Mouse (Mus musculus) layer of hippocampus, adult 2 months (tissue): ENCODE data around the gene Ttc1. TPM values are rescaled to one million over a fixed set of nuclear protein-coding genes. Genes with fewer than 3 reads are reported as not detected.

ENCODE experiments used
- DNase-seq, 2 experiments: peaks; one replicate each; pipeline ENCODE4 v3.0.0; 2022; ENCODE audit warnings: low spot score in 2 of 2
- H3K27ac ChIP-seq: fragments of 200-600 bp; 2 replicates; pipeline ENCODE4 v1.8.1; 2022
- H3K4me3 ChIP-seq: fragments of 200-600 bp; 2 replicates; pipeline ENCODE4 v1.8.1; 2022; ENCODE audit warnings: mild to moderate bottlenecking
- CTCF ChIP-seq: fragments of 200-600 bp; conservative IDR thresholded peaks from 2 replicates; pipeline ENCODE4 v1.8.1; 2022; ENCODE audit warnings: antibody characterized with exemption, mild to moderate bottlenecking, moderate library complexity
- total RNA-seq, 2 experiments: library from RNA; stranded (reverse); gene quantifications; 2 replicates each; pipeline ENCODE4 v1.2.3; 2021

The Ttc1 gene
- total RNA-seq, 2 experiments from 2014 or later, result 55.1 to 58.2 TPM

- no peak overlapping the region for H3K4me3 ChIP-seq
- no peak for TF ChIP-seq CTCF
- no peak for DNase-seq
Measured at GRCm38 (mm10) chr11:43688850-43689249, 59.0 kb downstream of the Ttc1 start.

GRCm38 (mm10) chr11:43682415-43683217, 65.2 kb downstream of the Ttc1 start:
- H3K27ac ChIP-seq, result peak overlapping the region; percentile 97
- H3K4me3 ChIP-seq, result peak overlapping the region; percentile 83
- no peak for TF ChIP-seq CTCF
- DNase-seq, result peak; percentile 23 to 60

More at GRCm38 (mm10) chr11:43688850-43689249, 59.0 kb downstream of the Ttc1 start:
- H3K27ac ChIP-seq, result no peak overlapping the region

- peak; percentile 99 for DNase-seq
Measured at GRCm38 (mm10) chr11:43681472-43682414, 66.1 kb downstream of the Ttc1 start, which contains the start of gene Pwwp2a. Gene Pwwp2a, plus strand, starts transcription at chr11:43681998.

More at GRCm38 (mm10) chr11:43681472-43682414, 66.1 kb downstream of the Ttc1 start, which contains the start of gene Pwwp2a:
- Histone ChIP-seq H3K4me3 (peak within 1 kb of the TSS; percentile 83), H3K27ac (peak within 1 kb of the TSS; percentile 97)
- TF ChIP-seq CTCF, result peak; percentile 61

Other genes with a start within 250 kb of the Ttc1 start
- 10 to 100 TPM; 10.8 to 15.5 TPM for gene Ccnjl, start 219.2 kb downstream of the Ttc1 start, total RNA-seq
- 1 to 10 TPM; 1.9 to 2.4 TPM for gene 4933415A04Rik, start 161.0 kb downstream of the Ttc1 start, total RNA-seq
- not detected for gene Fabp6, start 146.5 kb downstream of the Ttc1 start, total RNA-seq
- gene Pwwp2a, start 66.0 kb downstream of the Ttc1 start, total RNA-seq, result 10 to 100 TPM; 72.4 to 77.3 TPM
- gene Adra1b, start 153.2 kb upstream of the Ttc1 start, total RNA-seq, result 1 to 10 TPM; 3.3 to 3.8 TPM